Mouse (Mus musculus): ENCODE measurements at regions not wholly inside any gene's neighbourhood (a gene's known extent, or its start where the extent isn't known, plus 50 kb on each side); places are given as distances from the start of the nearest gene placed in this dataset.

DNA sequence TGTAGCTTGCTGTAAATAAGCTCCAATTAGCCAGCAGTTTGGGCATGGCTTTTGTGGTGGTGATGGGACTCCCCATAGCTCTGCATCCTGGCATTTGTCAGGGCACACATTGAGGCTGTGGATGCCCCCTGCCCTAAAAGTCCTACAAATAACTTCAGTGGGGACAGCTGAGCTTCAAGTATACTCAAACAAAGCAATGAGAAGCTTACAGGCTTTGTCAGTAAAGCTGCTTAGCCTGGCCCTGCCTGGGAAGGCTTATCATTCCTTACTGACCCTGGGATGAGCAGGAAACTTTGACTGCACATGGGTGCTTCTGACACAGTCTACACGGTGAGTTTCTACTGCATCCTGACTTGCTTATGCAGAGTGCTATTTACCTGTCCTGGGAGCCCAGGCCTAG is 420.5 kb upstream of the Mki67 start:
- TF ChIP-seq CTCF (IDR thresholded peaks at IDR 0.05; ENCODE audit: insufficient read depth, low read length) (no peak), POLR2A (IDR thresholded peaks at IDR 0.05; ENCODE audit: borderline replicate concordance, extremely low read depth, low read depth, low read length) (no peak)

Measured in lung, adult 2 months (tissue).